Mouse (Mus musculus) brain, adult 2 months (tissue): ENCODE data around the gene Atp1a4.

Experiments
- DNase-seq: peaks from one replicate; pipeline ENCODE4 v3.0.0; 2011; ENCODE audit warnings: low read depth, low spot score

Atp1a4 gene

DNA sequence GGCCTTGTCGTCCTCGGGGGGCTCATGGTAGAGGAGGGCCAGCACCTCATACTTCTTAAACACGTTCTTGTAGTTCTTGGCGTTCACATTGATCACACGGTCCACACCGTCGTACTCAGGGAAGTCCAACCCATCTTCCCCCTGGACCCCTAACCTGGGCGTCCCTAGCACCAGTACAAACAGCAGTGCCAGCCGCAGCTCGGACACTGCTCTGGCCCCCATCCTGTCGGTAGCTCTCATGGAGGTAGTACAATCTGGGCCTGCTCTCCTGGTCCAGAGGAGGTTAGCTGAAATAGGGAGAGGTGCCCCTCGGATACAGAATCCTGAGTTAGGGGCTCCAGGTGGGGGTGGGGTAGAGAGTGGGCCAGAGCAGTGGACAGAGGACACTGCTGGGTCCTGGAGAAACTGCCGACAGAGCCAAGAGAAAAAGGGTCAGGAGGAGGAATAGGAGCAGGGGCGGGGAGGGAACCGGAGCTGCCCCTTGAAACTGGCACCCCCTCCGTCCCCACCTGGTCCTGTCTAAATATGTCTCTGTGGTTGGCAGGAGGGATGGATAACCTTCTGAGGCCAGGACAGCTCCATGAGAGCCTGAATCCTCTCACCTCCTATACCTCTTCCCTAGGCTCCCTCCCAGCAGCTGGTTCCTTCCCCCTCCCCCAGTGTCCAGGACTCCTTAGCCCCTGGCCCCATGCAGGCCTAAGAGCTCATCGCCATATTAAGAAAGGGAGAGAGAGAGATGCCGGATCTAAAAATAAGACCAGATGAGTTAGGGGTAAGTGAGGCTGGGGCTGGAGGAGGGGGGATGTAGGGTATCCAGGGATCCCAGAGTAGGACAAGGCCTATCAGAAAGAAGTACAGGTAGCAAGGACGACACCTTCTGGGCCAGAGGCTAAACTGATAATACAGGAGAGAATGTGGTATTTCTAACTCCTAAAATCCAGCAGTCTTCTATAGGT, 38.5 kb downstream of the Atp1a4 start, which contains the start of gene Casq1:
Gene Casq1, minus strand, starts transcription at position 418 of the 956 bp plus-strand sequence.
- no peak for DNase-seq

DNA sequence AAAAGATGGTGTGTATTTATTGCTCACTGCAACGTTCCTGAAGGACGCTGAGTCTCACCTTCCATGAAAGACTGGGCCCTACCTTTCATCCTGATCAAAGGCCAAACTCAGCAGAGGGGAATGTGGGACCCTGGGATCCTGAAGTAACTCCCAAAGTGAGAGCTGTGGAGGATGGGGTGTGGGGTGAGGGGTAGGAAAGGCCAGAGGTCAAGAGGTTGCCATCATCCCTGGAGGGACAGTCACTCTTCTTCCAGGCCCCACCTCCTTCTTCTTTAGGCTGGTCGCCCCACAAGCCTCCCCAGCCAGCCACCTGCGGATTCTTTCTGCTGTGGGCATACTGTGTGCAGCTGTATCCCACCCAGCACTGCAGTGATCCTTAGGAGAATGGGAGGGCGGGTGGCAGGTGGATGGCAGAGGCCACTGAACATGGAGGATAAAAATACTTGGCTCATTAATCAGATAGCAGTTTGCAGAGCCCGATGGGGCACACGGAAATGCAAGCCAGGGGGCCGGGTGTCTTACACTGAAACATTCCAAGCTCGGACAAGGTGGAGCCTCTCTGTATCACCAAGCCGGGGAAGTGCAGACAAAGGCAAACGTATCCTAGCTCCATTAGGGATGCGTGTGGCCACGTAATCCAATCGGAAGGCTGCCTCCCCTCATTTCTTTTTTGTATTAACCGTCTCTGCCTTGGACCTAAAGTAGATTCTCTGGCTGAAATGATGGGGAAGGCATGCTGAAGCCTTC, 39.9 kb downstream of the Atp1a4 start:
- no peak for DNase-seq

DNA sequence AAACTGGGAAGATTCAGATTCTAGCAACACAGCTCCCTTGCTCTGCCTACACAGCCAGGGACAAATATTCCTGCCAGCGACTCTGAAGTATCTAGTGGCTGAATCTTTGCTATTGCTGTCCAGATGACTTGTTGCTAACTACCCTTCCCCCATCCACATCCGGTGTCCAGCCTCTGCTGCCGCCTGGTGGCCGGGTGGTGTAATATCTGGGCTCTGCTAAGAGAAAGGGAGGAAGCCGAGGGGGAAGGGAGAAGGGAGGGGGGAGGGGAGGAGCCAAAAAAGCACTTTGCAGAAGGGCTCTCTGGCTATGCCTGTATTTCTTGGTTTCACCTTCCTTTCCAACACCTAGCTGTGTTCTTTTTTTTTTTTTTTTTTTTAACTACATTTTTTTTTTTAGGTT, 41.1 kb downstream of the Atp1a4 start:
- peak; percentile 96 for DNase-seq

- no peak for DNase-seq
These were observed 43.5 kb downstream of the Atp1a4 start for GRCm38 (mm10) chr1:172214748-172215147.

GRCm38 (mm10) chr1:172213771-172214170, 44.4 kb downstream of the Atp1a4 start:
- peak; percentile 49 for DNase-seq

DNA sequence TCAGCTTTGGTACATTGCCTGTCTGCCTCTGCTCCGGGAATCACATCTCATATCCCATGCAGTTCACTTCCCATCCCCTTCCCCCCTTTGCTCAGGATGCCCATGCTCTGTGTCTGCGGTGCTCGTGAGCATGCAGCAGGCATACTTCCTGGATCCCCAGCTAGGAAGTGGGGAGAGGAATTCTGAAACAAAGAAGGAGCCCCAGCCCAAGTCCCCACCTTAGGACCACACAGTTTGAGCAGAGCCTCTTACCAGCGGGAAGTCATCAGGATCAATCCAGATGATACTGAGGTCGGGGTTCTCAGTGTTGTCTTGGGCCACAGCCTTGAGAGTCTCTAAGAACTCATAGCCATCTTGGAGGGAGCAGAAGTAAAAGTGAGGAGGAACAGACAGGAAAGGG, 45.4 kb downstream of the Atp1a4 start:
- no peak for DNase-seq

GRCm38 (mm10) chr1:172207111-172207584, 51.1 kb downstream of the Atp1a4 start:
- DNase-seq = peak; percentile 74

DNA sequence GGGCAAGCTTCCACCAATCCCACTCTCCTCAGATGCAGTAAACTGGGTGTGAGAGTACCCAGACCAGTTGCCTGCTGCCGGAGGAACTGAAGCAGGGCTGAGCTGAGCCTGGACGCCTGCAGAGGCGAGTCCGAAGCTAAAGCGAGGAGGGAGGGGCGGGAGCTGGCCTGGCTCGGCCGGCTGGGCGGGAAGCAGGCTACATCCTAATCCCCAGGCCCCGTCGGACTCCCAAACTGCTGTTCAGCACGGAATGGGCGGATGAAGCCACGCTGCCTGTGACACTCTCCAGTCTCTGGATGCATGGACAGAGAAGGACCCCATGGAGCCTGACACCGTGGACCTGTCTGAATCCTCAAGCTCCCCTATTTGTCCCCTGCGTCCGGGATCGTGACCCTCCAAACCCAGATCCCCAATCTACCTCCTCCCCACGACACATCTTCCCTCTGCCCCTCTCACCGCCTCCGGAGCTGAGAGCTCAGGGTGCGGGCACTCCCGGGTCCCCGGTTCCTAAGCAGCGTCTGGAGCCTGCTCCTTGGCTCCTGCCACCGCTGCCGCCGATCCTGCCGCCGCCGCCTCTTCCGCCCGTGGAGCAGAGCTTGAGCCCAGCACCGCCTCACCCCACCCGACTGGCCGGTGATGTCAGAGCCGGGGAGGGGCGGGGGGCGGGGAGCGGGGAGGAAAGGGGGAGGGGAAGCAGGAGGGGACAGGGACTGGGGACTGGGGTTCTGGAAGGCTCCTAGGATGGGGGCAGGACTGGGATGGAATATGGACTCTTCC, 51.9 kb downstream of the Atp1a4 start, which contains the start of gene Pea15a:
Gene Pea15a, minus strand, starts transcription at position 664 of the 777 bp plus-strand sequence.
- DNase-seq = peak; percentile 92

GRCm38 (mm10) chr1:172205741-172206087, 52.5 kb downstream of the Atp1a4 start:
- peak; percentile 74 for DNase-seq

GRCm38 (mm10) chr1:172204814-172205740, 53.1 kb downstream of the Atp1a4 start:
- DNase-seq = peak; percentile 79

GRCm38 (mm10) chr1:172204033-172204813, 54.0 kb downstream of the Atp1a4 start:
- DNase-seq = no peak

DNA sequence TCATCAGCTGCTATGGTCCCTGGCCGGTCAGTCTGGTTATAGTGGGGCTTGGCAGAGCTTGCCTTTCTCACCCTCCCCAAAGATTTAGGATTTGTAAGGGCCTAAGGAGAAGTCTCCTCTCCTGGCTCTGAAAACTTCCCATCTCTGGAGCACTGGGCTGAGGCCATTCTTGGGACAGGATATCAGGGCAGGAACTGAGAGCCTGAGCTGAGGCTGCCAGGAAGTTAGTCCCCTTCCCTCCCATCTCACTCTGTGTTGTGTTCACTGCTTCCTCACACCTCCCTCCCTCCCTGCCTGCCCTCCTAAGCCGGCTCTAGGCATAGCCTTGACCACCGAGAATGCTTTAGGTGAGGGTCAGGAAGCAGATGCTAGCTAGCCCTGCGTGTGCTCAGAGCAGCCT, 54.6 kb downstream of the Atp1a4 start:
- DNase-seq = no peak

DNA sequence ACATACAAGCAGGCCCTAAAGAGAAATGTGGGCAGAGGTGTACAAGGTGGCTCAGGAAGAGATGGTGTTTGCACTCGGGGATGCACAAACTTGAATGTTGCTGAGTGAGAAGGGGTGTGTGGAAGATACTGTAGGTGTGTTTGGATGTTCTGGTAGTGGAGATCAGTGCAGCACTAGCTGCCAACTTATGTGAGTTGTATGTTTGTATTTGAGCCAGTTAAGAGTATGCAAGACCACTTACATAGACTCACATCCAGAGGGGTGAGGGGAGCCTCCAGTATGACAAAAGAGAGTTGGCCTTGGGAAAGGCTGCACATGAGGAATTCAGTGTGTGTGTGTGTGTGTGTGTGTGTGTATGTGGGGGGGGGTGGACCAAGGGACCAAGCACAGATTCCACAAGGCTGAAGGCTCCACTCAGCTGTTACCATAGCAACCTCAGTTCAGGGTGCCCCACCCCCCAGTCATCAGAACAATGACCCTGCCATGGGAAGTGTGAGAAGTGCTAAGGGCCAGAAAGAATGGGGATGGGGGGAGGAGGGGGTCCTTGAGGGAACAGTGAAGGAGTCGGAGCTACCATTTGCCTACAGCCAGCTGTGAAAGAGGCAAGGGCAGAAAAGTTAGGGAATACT, 55.2 kb downstream of the Atp1a4 start:
- no peak for DNase-seq

DNA sequence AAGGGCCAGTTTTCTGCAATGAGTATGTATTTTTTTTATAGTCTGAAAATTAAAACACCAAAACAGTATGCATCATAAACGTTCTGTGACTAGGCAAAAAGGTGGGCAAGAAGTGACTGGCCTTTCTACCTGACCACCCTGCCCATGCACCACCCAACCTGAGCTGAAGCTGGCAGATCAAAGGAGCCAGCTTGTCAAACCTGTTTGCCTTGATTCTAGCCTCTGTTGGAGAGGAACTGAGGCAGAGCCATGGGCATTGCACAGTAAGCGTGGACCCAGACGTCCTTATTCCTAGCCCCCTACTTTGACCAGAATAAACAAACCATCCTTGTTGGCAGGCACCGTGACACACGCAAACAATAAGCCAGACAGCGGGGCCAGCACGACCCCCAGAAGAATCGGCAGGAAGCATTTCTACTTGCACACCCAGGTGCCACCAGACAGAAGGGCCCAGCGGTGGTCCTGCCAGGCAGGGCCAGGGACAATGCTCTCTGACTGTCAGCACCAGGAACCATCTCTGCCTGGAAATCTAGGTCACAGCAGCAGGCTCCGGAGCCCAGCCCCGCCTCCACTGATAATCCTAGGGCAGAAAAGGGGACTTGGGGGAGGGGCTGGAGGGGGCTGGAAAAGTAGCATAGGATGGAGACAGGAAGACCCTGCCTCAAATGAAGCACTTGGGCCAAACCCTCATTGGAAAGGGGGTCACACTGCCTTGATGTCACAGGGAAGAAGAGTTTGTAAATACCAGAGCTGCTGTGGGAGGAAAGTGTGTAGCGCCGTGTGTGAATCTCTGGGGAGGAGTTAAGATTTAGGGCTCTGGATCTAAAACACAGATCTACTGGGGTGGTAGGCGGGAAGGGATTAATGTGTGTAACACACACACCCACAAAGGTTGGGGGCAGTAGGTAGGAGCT, 56.0 kb downstream of the Atp1a4 start:
- peak; percentile 92 for DNase-seq

- DNase-seq = peak; percentile 91
These were observed 57.3 kb downstream of the Atp1a4 start for GRCm38 (mm10) chr1:172200871-172201447.

DNA sequence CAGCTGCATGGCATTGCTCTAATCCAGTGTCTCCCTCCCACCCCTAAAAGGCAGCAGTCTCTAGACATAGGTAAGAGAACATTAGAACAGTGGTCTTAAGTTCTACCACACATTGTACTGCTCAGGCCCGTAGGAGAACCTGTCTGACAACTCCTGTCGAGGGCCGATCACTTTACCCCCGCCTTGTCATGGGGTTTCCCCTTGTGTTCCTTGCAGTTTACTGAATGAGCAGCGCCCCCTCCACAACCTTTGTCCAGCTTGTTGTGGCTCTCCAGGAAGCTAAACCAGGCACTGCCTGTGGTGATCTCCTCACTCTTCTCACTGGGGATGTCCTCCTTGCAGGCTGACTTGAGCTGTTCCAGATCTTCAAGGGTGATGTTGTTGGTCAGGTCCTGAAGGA, 58.1 kb downstream of the Atp1a4 start:
- DNase-seq = no peak

GRCm38 (mm10) chr1:172198996-172199395, 59.2 kb downstream of the Atp1a4 start:
- no peak for DNase-seq

DNA sequence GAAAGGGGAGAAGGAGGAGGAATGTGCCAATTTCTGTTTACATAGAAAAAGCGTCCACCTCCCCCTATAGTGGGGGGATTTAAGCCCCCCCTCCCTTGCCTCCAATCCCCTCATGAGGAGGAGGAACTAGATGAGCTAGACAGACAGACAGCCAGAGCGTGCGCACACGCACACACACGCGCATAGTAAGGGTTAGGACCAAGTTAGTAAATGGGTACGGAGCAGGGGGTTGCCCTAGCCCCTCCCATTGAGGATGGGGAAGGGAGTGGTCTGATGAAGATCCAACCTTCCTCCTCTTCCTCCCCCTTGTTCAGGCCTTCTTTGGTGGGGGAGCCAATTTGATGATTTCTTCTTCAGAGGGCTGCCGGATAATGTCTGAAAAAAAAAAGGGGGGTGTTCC, 59.9 kb downstream of the Atp1a4 start:
- no peak for DNase-seq
